Mouse (Mus musculus): ENCODE results near the gene Anxa7. TPM values are rescaled to one million over a fixed set of nuclear protein-coding genes. Genes with fewer than 3 reads are reported as not detected.

Anxa7 gene
- total RNA-seq (2022): 10 to 100 TPM; 84.3 to 86.7 (median 85.4) TPM

- peak; percentile 65 to 75 for DNase-seq (ENCODE audit: low spot score in 2 of 2)
Measured at GRCm38 (mm10) chr14:20479291-20480194, at the start of gene Anxa7. Gene Anxa7 (minus strand): TSS chr14:20480133.

GRCm38 (mm10) chr14:20529643-20530042 lies 49.7 kb upstream of the Anxa7 start:
- DNase-seq (ENCODE audit: low spot score in 2 of 2): no peak

DNA sequence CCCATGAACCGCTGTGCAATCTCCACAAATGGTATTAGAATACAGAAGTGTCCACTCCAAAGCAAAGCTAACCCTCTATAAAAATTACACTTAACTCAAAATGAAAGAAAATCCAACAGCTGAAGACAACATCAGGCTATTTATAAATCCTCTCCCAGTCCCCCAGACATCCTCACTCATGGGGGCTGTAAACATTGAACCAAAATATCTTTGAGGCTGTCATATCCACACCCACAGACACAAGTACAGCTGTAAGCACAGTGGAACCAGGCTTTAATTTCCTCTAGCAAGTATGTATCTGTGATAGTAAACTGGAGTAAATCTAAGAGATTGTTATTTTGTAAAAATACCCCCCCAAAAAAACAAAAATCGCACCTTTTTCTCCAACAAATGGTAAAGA lies 40.2 kb upstream of the Anxa7 start:
- no peak for DNase-seq (ENCODE audit: low spot score in 2 of 2)

DNA sequence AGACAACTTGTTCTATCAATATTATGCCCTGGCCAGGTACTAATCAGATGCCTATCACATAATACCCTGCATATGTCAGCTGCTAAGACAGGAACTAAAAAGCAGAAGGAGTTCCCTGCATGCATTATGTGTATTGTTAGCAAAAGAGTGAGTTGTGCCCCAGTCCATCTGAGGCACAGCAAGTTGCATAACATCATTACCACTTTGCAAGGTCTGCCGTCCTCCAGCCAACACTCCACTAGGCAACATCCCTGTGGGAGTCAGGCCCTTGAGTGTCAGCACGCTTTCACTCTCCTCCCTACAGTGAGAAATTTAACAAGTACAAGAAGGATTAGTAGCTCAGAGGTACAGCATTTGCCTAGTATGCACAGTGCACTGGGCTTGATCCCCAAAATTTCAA lies 28.5 kb upstream of the Anxa7 start:
- no peak for DNase-seq (ENCODE audit: low spot score in 2 of 2)

DNA sequence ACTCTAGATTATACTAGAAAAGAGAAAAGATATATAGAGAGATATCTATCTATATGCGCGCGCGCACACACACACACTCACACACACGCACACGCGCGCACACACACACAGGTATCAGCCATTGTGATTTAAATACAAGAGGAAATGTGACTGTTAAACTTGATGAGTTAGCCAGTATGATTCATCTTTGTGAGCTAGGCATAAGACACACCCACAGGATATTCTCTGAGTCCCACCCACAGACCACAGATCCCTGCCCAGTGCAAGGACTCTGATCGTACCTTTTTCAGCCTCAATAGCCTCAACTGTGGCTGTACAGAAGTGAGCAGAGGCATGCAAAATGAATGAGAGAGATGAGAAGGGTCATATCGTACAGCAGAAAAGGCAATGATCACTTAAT lies 23.0 kb upstream of the Anxa7 start:
- no peak for DNase-seq (ENCODE audit: low spot score in 2 of 2)

- DNase-seq (ENCODE audit: low spot score in 2 of 2): no peak
Measured at GRCm38 (mm10) chr14:20499982-20500381, 20.0 kb upstream of the Anxa7 start.

GRCm38 (mm10) chr14:20496603-20497002 lies 16.7 kb upstream of the Anxa7 start, which contains the start of gene Mss51:
Gene Mss51 (minus strand): TSS chr14:20496901.
- no peak for DNase-seq (ENCODE audit: low spot score in 2 of 2)

GRCm38 (mm10) chr14:20486031-20486430 lies 6.1 kb upstream of the Anxa7 start:
- DNase-seq (ENCODE audit: low spot score in 2 of 2): no peak

DNA sequence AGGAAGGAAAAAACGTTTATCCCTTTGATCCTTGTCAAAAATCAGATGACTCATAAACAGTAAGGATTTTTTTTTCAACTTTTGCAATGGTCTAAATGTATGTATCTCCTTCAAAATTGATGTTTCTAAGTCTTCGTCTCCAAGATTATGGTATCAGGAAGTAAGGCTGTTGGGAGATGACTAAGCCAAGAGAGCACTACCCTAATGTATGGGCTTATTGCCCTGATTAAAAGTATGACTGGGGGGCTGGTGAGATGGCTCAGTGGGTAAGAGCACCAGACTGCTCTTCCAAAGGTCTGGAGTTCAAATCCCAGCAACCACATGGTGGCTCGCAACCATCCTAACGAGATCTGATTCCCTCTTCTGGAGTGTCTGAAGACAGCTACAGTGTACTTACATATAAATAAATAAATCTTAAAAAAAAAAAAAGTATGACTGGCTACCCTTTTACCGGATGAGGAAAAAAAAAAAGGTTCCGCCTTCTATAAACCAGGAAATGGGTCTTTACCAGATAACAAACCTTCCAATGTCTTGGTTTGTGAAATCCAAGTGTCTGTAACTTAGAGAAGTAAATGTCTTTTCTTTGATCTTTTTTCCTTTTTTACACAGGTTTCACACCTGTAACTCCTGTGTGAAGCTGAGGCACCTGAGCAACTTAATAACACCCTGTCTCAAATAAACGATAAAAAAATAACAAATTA lies 2.3 kb upstream of the Anxa7 start:
- DNase-seq (ENCODE audit: low spot score in 2 of 2): no peak

DNA sequence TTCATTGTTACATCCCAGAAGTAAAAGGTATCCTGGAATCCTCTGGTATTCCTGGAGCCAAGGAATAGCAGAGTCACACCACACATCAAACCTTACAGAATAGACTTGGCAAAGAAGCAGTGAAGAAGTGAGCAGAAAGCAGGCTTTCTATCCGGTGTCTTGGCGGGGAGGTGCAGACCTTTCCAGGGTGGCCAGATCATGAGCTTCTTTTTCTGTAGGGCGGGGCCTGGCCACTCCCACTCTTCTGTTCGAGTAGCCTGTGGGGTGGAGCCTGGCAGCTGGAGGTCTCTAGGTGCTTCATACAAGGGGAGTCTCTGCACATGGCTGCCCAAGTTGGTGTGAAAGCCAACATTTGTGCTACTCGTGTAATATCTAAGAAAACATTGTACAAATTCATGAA lies 1.3 kb upstream of the Anxa7 start:
- no peak for DNase-seq (ENCODE audit: low spot score in 2 of 2)

DNA sequence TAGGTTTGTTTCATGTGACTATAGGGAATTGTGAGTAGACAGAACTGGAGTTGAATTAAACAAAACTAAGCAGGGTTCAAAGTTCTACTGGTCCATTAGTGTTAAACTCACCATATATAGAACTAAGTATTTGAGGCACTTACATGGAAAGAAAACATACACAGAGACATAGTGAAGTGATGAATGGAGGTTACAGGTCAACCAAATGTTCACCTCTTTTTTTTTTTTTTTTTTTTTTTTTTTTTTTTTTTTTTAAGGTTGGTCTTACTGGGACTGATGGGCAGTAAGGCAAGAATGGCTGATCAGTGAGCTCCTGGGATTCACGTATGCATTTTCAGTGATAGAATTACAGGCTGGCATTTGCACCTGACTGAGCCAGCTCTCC lies 254 bp upstream of the Anxa7 start:
- no peak for DNase-seq (ENCODE audit: low spot score in 2 of 2)

DNA sequence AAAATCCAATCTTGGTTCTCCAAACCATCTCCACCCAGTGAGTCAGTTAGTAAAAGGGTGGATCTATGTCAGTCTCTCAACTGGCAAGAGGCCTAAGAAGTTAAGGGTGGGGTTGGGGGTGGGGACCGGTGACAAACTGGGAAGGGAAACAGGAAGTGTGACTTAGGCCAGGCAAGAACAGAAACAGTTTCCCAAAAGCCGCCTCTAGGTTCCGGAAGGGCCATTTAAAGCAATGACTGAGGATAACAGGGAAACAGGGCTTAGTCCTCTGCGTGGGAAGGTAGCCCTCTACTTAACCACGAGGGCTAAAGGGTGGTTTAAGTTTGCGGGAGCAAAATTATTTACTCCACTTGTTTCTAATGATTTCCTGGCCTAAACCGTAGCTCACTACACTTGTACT lies 1.1 kb downstream of the Anxa7 start:
- DNase-seq (ENCODE audit: low spot score in 2 of 2): no peak

- DNase-seq (ENCODE audit: low spot score in 2 of 2): no peak
Measured at GRCm38 (mm10) chr14:20478385-20478784, 1.5 kb downstream of the Anxa7 start.

DNA sequence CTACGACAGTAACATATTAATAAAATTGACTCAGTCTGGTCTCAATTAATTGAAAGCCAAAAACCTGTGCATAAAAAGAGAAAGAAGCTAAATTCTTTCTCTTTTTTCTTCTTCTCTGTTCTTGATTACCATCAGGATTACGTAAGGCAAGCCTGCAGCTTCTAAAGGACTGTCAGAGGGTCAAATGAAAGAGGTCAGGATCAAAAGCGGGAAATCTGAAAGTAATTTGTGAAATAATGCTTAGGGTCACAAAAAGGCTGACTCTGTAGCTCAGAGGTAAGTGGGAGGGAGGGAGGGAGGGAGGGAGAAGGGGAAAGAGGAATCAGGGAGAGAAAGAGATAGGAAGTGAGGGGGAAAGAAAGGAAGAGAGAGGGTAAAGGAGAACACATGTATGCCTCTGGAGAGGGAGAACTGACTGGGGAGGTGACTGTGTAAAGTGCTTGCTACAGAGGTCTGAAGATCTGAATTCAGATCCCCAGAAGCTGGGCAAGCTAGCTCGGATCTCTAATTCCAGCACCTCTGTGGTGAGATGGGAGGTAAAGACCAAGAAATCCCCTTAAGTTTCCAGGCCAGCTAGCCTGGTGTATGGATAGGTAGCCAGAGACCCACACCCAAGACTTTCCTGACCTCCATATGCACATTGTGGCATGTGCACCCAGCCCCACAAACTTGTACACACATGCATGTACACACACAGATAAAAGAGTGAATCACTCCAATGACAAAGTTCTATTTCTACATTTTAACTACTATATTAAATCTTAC lies 2.5 kb downstream of the Anxa7 start:
- DNase-seq (ENCODE audit: low spot score in 2 of 2): no peak

DNA sequence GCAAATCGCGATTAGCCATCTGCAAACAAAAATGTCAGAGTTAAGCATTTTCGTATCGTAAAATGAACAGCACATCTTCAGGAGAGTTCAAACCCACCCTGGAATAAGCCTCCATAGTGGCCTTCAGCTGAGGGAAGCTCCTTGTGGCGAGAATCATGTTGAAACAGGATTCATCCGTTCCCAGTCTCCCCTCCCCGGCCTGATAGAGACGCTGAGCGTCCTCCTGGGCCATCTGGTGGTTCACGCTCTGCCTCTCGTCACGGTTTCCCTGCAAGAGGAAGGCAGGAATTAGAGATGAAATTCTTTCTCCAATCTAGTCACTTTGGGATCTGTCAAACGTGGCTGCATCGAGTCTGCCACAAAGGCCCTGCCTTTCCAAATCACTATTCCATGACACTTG lies 19.7 kb downstream of the Anxa7 start:
- peak in 1 of 2 experiments; percentile 25 for DNase-seq (ENCODE audit: low spot score in 2 of 2)

- no peak for DNase-seq (ENCODE audit: low spot score in 2 of 2)
Measured at GRCm38 (mm10) chr14:20458378-20458777, 21.6 kb downstream of the Anxa7 start.

DNA sequence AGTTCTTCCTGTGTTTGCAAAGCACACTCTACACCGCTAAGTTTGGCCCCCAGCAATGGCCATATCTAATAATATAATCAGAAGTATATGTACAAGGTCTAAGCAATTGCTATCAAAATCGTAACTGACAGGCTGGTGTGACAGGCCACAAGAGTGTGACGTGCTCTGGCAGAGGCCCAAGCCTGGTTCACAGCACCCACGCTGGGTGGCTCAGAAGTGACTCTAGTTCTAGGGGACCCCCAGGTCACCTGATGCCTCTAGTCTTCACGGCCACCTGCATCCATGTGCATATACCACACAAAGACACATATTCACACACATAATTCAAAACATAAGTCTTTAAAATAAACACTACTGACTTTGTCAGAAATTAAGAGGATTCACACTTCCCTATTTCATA lies 27.0 kb downstream of the Anxa7 start:
- DNase-seq (ENCODE audit: low spot score in 2 of 2): no peak

DNA sequence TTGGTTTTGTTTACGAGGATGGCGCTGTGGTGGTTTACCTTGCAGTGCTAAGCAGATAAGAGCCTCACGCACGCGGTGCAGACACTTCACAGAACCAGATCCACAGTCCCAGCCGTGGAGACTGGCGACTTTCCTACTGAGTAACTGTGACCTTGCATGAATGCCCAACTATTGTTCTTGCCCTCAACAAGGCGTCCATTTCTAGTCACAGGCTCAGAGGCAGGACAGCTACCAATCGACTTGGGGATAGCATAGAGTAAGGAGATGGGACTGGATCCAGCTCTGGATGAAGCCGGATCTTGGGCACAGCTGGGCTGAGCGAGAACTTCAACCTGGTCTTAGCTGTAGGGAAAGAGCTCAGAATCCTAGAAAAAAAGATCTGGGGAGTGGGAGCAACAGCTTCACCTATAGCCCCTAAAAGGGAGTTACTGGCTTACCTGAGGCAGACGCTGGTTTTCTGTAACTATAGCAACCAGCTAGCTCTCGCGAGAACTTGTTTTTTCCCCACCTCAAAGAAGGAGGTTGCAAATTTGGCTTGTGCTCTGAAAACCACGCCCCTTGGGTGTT lies 28.1 kb downstream of the Anxa7 start, which contains the start of gene Cfap70:
Cfap70 (minus strand) TSS at position 462 of the 567 bp plus-strand sequence.
- DNase-seq (ENCODE audit: low spot score in 2 of 2): peak in 1 of 2 experiments; percentile 33

DNA sequence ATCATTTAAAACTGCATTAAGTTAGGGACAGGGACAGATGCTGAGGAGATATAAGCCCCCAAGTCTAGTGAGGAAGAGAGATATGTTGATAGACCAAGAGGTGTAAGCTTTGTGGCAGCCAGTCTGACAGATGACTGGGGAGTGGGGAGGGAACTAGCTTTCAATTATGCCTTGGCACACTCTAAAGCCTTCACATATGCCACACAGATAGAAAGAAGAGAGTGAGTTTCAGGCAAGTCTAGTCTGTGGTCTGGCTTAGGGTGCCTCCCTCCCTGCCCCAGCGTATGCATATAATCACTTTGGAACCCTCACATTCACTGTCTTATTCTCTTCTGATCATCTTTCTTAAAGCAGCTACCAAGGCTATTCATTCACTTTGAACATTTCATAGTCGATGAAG lies 28.6 kb downstream of the Anxa7 start:
- peak in 1 of 2 experiments; percentile 18 for DNase-seq (ENCODE audit: low spot score in 2 of 2)

- no peak for DNase-seq (ENCODE audit: low spot score in 2 of 2)
Measured at GRCm38 (mm10) chr14:20447209-20447608, 32.7 kb downstream of the Anxa7 start.

DNA sequence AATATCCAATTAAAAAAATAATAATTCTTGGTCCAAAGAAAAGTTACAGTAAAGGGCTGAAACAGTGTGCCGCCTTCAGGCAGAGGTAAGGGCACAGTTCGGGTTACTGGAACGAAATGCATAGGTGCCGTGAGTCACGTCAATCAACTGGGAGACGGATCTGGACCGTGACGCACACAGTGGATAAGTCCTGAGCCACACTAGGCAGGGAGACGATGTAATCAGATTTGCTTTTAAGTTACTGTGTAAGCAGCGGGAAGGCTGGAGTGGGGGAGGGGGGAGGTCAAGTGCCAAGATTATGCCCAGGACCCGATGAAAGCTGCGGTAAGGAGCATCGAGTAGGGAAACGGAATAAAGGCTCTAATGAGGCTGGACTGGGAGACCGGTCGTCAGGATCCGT lies 37.7 kb downstream of the Anxa7 start:
- DNase-seq (ENCODE audit: low spot score in 2 of 2): no peak

All from layer of hippocampus, adult 8-10 months (tissue).